Mouse (Mus musculus) right cerebral cortex, postnatal 36 days (tissue): ENCODE results near the gene Mrpl58.
"Not testable (repeated sequence)": the region's sequence is repeated elsewhere in the genome, so short reads cannot be mapped to it uniquely, and the experiment has no call there.

Experiments used
- DNase-seq, 2 experiments: peaks; one replicate each; pipeline ENCODE4 v3.0.0; 2022; ENCODE audit warnings: low spot score in 2 of 2, mixed read lengths in 1 of 2

Gene Mrpl58

GRCm38 (mm10) chr11:115427482-115428331, 24.2 kb downstream of the Mrpl58 start:
- DNase-seq: peak; percentile 52 to 62

DNA sequence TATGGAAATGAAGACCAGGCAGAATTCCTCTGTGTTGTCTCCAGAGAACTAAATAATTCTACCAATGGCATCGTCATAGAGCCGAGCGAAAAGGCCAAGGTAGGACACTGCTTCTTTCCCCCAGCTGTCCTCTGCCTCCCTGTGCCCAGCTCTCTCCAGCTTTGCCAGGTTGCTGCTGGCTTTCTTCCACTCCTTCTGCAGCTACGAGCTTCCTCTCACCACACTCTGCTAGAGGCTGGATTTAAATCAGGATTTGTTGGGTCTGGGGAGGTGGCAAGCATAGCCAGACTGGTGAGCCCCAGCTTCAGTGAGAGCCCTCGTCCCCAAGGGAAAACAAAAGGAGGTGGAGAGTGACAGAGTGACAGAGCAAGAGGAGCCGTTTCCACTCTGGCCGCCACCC, 25.8 kb downstream of the Mrpl58 start:
- DNase-seq: no peak

- no peak for DNase-seq
Observed at GRCm38 (mm10) chr11:115430561-115430960, 27.0 kb downstream of the Mrpl58 start.

DNA sequence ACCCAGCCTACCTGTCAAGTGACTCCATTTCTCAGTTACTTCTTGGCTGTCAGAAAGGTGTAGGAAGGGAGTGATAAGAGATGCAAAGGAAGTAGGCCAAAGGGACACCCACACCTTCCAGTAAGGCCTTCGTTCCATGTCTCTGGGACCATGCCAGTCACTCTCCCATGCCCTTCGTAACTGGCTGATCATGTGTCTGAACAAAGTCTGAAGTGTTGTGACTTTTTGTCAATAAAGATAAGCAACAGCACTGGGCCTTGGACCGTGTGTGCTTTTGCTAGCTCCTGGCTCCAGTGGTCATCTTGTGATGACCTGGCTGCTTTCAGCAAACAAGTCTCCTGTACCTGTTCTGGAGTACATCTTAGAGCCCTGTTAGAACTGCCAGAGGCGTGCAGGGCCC, 29.3 kb downstream of the Mrpl58 start:
- no peak for DNase-seq

DNA sequence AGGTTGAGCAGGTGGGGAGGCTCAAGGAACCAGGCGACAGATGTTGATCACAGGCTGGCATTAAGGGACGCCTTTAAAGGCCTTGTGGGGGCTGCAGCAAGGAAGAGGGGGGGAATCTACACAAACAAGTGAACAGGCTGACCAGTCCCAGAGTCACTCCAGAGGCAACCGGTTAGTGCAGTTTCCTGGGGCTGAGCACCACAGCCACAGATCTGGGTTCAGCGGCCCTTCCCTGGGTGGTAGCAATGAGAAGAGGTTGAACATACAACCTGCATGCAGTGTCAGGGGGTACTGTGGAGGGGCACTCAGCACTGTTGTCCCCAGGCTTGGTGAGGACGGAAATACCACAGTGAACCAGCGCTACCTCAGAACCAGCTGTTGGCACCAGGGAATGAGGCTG, 29.8 kb downstream of the Mrpl58 start:
- DNase-seq: no peak

- no peak for DNase-seq
Observed at GRCm38 (mm10) chr11:115435596-115436337, 32.2 kb downstream of the Mrpl58 start.

DNA sequence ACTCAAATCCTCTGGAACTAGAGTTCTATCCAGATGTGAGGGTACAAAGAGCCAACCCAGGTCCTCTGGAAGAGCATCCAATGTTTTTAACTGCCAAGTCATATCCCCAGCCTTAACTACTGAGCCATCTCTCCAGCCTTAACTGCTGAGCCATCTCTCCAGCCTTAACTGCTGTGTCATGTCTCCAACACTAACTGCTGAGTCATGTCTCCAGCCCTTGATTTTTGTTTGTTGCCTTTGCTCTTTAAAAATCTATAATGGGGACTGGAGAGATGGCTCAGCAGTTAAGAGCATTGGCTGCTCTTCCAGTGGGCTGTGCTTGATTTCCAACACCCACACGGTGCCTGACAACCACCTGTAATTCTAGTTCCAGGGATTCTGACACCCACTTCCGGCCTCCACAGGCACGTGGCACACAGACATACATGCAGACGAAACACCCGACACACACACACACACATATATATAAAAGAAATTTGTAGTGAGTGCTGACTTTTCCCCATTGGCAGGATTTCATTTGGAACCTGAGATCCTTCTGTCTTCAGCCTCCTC, 34.1 kb downstream of the Mrpl58 start:
- DNase-seq: peak; percentile 41 to 62

- no peak for DNase-seq
Observed at GRCm38 (mm10) chr11:115439326-115439725, 35.8 kb downstream of the Mrpl58 start.

DNA sequence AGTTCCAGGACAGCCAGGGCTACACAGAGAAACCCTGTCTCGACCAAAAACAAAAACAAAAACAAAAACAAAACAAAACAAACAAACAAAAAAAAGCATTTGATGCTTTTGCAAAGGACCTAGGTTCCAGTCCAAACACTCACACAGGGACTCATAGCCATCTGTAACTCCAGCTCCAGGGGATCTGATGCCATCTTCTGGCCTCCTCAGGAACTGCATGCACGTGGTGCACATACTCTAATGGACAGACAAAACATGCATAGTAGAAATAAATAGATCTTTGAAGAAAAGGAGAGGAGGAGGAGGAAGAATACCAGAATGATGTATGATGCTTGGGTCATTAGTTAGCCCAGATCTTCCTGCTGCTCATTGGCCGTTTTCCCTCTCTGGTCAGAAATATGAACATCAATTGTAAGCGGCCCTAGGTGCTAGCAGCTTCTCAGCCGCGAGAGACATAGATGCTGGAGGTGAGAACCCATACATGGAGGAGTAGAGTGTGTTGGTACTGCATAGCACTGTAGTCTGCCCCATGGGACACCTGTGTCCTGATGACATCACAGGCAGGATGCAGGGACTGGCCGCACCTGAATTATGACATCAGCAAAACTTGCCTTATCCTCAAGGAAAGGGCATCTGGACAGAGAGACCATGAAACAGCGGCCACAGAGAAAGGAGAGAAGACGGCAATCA, 36.5 kb downstream of the Mrpl58 start, which contains the start of gene Trim80:
Trim80 (plus strand) TSS at position 640 of the 690 bp plus-strand sequence.
- DNase-seq: no peak

GRCm38 (mm10) chr11:115441417-115441816, 37.9 kb downstream of the Mrpl58 start:
- DNase-seq: no peak

DNA sequence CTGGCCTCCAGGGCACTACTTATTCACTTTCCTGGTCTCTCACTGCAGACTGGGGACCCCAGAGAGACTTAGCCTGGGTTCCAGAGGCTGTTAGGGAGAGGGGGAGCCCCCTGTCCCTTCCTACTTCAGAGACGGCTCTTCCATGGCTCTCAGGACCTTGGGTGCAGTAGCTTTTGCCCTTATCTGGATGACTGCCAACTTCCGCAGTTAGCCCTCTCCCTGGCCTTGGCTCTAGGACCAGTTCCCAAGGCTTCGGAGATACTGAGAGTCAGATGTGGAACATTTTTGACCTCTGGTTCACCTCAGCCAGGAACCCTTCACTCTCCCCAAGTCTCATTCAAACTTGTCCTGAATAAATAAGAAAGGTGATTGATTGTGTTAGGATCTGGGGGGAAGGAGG, 43.4 kb downstream of the Mrpl58 start:
- DNase-seq: no peak

GRCm38 (mm10) chr11:115447321-115447885, 43.9 kb downstream of the Mrpl58 start:
- DNase-seq: no peak

DNA sequence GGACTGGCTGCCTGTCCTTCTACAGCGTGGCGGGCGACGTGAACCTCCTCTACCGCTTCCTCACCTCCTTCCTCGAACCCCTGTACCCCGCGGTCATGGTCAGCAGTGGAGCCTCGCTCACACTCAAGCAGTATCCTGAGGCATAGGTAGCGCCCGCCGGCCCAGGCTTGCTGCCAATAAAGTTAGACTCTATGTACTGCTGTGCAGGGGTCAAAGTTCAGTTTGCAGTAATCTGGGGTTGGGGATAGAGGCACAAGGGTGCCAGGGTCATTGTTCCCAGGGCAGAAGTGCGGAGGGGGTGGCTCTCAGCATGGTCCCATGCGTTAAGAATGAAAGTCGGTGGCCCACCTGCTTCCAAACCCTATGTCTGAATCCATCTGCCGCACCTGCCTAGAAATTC, 44.5 kb downstream of the Mrpl58 start:
- no peak for DNase-seq

- DNase-seq: no peak
Observed at GRCm38 (mm10) chr11:115448998-115449397, 45.4 kb downstream of the Mrpl58 start.

DNA sequence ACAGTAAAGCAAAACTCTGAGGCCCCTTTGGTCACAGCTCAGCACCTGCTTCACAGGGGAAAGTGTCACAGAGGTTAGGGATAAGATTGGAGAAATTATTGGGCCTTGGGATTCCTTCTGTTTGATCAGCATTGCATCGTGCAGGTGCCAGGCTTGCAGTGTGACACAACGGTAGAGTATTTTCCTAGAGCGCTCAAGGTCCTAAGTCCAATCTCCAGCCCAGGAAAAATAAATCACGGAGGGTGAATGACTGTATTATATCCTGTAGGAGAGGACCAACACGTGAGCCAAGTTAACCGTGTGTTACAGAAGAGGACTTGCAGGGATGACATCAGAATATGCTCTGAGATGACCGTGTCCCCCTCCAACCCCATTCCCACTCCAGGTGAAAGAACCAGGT, 46.6 kb downstream of the Mrpl58 start:
- no peak for DNase-seq

DNA sequence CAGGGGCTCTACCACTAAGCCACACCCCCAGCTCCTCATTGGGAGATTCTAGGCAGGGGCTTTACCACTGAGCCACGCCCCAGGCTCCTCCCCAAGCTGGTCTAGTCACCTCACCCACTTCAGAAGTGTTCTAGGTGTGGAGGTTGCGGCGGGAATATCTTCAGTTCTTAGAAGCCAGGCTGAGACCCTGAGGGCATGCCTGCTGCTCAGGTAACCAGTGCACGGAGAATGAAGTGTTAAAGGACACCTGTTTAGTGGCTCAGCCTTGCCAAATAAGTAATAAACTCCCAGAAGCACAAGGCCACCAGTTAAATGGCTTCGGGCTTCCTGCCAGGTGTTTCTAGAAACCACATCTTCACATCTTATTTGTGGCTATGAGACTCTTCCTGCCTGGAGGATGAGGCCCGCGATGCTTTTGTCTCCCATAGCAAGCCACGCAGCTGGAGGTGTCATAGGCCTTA, 48.3 kb downstream of the Mrpl58 start:
- no peak for DNase-seq

DNA sequence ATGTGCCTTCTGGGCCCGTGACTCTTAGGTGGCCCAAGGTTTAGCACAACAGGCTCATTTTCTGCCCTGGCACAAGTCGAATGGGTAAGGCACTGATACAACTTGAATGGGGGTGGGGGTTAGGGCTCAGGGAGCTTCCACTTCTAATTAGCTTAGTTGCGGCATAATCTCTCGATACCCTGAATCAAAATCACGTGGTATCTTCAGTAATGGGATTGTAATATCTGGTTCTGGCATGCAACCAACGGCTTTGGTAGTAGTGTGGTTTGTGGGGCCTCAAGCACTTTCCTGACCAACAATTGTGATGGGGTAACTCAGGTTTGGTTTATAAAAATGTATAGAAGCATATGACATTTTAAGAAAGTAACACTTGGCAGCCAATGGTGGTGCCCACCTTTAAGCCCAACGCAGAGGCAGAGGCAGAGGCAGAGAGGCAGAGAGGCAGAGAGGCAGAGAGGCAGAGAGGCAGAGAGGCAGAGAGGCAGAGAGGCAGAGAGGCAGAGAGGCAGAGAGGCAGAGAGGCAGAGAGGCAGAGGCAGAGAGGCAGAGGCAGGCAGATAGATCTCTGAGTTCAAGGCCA, 48.8 kb downstream of the Mrpl58 start:
- no peak for DNase-seq

DNA sequence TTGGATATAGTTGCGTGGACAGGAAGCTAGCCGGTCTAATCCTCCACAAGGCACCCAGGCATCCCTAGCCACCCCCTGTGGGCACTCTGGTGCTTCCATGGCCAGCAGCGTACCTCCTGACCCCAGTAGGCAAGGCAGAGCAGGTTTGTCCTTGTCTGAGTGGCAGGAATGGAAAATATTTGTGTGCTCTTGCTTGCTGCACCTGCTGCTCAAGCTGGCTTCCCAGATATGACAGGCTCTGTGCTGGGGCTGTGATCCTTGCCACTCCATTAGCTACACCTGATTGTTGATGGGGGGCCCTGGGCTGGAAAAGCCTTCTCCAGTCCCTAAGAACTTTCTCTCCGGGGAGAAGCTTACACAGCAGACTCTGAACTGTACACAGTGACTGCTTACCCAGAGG, 49.8 kb downstream of the Mrpl58 start:
- DNase-seq: no peak

- DNase-seq: not testable (repeated sequence)
Observed at GRCm38 (mm10) chr11:115454822-115455221, 51.3 kb downstream of the Mrpl58 start.

DNA sequence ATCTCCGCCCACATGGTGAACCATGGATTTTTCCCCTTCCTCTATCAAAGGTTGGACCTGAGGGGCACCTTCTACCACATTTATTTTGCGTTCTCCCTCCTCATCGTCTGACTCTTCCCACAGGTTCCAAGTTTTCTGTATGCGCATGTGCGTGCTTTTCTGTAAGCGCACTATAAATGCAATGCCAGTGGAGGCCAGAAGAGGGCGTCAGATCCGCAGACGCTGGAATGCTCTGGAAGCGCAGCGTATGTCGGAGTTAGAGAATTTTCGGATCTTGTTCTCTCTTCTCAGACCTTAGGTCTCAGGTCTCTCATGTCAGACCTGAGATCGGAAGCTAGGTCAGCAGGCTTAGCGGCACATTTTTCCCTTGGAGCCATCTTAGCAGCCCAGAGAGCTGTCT, 52.1 kb downstream of the Mrpl58 start:
- no peak for DNase-seq

DNA sequence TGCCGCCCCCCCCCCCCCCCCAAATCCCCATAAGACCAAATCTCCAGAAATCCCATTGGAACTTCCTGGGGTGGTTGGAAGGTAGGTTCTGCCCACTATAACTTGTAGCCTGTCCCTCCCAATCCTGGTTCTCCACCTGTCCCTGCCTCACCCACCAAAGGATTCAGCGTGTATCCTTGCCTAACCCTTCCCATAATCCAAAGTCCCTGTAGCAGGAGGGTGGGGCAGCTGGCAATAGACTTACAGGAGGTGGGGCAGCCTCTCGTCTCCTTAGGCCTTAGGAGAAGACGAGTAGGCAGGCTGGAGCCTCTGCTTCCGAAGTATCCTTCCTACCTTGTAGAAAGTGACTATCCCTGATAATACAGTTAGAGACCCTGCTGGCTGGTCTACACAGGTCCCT, 52.6 kb downstream of the Mrpl58 start:
- no peak for DNase-seq
